Mouse (Mus musculus) forebrain, embryonic 13.5 days (tissue): ENCODE data around the gene Mrpl40. TPM values are rescaled to one million over a fixed set of nuclear protein-coding genes. Genes with fewer than 3 reads are reported as not detected.
"Not testable (repeated sequence)": the region's sequence is repeated elsewhere in the genome, so short reads cannot be mapped to it uniquely, and the experiment has no call there.

Source experiments
- ATAC-seq: fragments of 200-750 bp; cut with Nextera tagmentation; 2 replicates; pipeline ENCODE4 v1.8.0; 2017
- H3K27ac ChIP-seq: fragments of 300-500 bp; sonication (generic); 2 replicates; pipeline ENCODE4 v1.5.1; 2015; ENCODE audit warnings: inconsistent platforms, mild to moderate bottlenecking, moderate library complexity
- H3K27me3 ChIP-seq: fragments of 300-500 bp; sonication (generic); 2 replicates; pipeline ENCODE4 v1.6.1; 2015; ENCODE audit warnings: mild to moderate bottlenecking, inconsistent platforms
- H3K36me3 ChIP-seq: fragments of 300-500 bp; sonication (generic); 2 replicates; pipeline ENCODE4 v1.6.1; 2015; ENCODE audit warnings: mild to moderate bottlenecking, inconsistent platforms; ENCODE audit not compliant: poor library complexity, severe bottlenecking
- H3K4me1 ChIP-seq: fragments of 300-500 bp; sonication (generic); 2 replicates; pipeline ENCODE4 v1.6.1; 2015; ENCODE audit warnings: inconsistent platforms
- H3K4me2 ChIP-seq: fragments of 300-500 bp; sonication (generic); 2 replicates; pipeline ENCODE4 v1.6.1; 2015; ENCODE audit warnings: inconsistent platforms, mild to moderate bottlenecking, moderate library complexity
- H3K4me3 ChIP-seq: fragments of 300-500 bp; sonication (generic); 2 replicates; pipeline ENCODE4 v1.5.1; 2015; ENCODE audit warnings: mild to moderate bottlenecking, inconsistent platforms
- H3K9ac ChIP-seq: fragments of 300-500 bp; sonication (generic); 2 replicates; pipeline ENCODE4 v1.6.1; 2015; ENCODE audit warnings: mild to moderate bottlenecking, inconsistent platforms
- H3K9me3 ChIP-seq: fragments of 300-500 bp; sonication (generic); replicated peaks from 2 replicates; pipeline ENCODE4 v1.6.1; 2016; ENCODE audit warnings: inconsistent platforms
- WGBS: fragments of 180-500 bp; shearing (Covaris S2); methylation state at CpG from one replicate; pipeline ENCODE4 v1.1.7; 2015; 5-methylcytosine and 5-hydroxymethylcytosine counted together
- polyA plus RNA-seq: library from polyadenylated mRNA; unstranded; fragments of >200 nt; fragmentation: Nextera tagmentation; extraction: Ambion mirVana; gene quantifications from 2 replicates; pipeline ENCODE4 v1.2.1, GENCODE M21; 2015

Mrpl40 gene
- polyA plus RNA-seq, 1 experiment from 2014 or later = 78.6 TPM

DNA sequence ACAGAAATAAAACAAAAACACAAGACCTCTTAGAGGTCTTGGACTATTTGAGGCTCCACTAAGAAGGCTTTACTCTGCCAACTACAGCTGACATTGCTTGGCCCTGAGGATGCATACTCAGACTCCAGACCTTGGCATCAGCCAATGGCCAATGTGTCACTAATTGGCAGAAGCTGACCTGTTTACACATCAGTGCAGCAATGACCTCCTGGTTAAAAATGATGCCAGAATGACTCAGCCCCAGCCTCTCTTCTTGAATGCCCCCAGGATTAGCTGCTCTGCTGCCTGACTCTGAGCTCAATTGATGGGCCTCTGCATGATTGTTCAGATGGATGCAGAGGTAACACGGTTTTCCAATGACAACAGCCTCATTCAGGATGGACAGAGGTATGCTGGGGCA is 16.5 kb downstream of the Mrpl40 start:
- Histone ChIP-seq H3K27me3 (no peaks in the 10 kb centered on the region), H3K36me3 (no peaks in the 10 kb centered on the region), H3K9me3 (no peaks in the 10 kb centered on the region), H3K4me3 (no peak overlapping the region), H3K4me2 (no peak overlapping the region), H3K27ac (no peak overlapping the region), H3K4me1 (no peaks in the 10 kb centered on the region), H3K9ac (no peak overlapping the region)
- WGBS = 70% methylated on average over 1 of the region's 1 CpGs
- no peak for ATAC-seq

DNA sequence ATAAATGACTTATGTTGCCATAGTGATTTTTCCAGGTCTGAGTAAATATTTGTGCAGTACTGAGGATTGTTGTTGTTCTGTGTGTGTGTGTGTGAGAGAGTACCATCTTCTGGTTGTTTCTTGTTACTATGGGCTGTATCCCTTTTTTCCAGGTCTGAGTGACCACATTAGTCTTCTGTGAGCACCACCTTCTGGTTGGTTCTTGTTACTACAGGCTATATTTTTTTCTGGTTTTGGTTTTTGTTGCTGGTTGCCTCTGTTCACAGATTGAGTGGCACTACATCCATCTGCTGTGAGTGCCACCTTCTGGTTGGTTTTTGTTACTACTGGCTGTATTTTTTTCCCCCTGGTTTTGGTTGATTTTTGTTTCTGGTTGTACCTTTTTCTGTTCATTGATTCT is 18.1 kb downstream of the Mrpl40 start:
- Histone ChIP-seq H3K27ac (no peak overlapping the region), H3K27me3 (no peaks in the 10 kb centered on the region), H3K4me1 (no peaks in the 10 kb centered on the region), H3K9me3 (no peaks in the 10 kb centered on the region), H3K4me2 (no peak overlapping the region), H3K9ac (no peak overlapping the region), H3K36me3 (no peaks in the 10 kb centered on the region), H3K4me3 (no peak overlapping the region)
- ATAC-seq = no peak

DNA sequence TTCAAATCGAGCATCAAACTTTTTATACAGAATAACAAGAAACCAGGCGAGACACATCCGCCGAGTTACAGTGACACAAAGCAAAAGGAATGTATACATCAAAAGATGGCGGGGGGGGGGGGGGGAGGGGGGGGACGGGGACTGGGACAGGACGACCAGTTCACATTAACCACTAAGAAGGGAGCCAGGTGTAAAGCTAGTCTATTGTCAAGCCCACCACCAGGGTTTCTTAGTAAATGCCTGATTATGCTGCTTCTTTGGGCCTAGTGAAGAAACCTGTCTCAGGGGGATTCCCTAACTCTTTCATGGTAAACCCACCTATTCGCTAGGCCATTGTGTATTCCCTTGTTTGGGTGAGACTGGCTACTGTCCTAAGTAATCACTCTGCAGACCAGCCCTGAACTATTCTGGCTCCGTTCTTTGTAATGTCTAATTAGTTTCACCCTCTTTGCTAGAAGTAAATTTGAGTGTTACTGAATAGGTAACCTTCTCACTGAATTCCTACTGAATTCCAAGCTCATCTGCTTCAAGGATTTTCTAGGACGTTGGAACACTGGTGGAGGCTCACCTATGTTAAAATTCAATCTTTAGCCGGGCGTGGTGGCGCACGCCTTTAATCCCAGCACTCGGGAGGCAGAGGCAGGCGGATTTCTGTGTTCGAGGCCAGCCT is 27.0 kb downstream of the Mrpl40 start:
- H3K4me3 ChIP-seq, H3K36me3 ChIP-seq, H3K27ac ChIP-seq, H3K4me2 ChIP-seq, H3K9ac ChIP-seq, ATAC-seq, H3K9me3 ChIP-seq, H3K4me1 ChIP-seq, H3K27me3 ChIP-seq: not testable (repeated sequence)
- 90% methylated on average over 15 of the region's 17 CpGs for WGBS

DNA sequence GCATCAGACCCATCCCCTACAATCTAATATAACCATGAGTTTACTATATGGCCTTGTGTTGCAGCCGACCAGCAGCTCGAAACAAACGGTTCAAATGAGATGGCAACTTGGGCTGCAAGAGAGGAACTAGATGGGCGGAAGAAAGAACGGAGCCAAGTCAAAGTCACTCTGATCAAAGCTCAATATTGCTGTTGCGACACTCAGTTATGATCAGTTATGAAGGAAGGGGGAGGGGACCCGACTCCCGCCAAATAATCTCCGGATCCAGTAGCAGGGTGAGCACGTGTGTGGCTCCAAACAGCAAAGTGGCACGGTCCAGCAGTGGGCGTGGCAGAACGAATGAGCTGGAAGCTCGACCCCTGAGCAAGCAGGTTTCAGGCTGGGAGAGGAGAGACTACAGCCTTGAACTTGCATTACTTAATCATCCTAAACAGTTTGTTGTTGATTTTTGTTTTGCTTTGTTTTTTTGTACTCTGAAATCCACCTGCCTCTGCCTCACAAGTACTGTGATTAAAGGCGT is 30.3 kb downstream of the Mrpl40 start:
- ATAC-seq = no peak

DNA sequence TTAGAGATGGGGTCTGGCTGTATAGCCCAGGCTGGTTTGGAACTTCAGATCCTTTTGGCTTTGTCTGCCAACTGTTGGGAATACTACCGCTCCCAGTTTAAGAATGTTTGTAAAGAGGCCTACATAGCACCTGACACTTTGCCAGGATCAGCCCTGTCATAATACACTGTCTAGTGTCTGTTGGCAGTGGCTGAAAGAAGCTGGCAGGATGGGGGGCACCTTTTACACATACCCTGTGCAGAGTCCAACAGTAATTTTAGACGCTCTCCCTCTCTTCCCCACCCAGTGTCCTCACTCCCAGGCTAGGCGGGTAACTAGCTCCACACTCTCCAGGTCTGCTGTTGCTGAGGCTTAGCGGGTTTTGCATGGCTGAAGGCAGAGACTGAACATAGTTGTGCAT is 38.3 kb downstream of the Mrpl40 start:
- Histone ChIP-seq H3K4me1 (0 out of 2 replicates have a peak, but pooled peaks cover 7% of the 10 kb centered on the region), H3K4me3 (no peak overlapping the region), H3K27me3 (no peaks in the 10 kb centered on the region), H3K36me3 (peaks cover 29% of the 10 kb centered on the region), H3K27ac (no peak overlapping the region), H3K4me2 (no peak overlapping the region), H3K9me3 (no peaks in the 10 kb centered on the region), H3K9ac (no peak overlapping the region)
- no peak for ATAC-seq
- 91% methylated on average over 4 of the region's 4 CpGs for WGBS

More for the DNA sequence above, 30.3 kb downstream of the Mrpl40 start:
- 89% methylated on average over 15 of the region's 15 CpGs for WGBS
- Histone ChIP-seq H3K4me3 (no peak overlapping the region), H3K4me1 (no peaks in the 10 kb centered on the region), H3K27ac (no peak overlapping the region), H3K4me2 (no peak overlapping the region), H3K9me3 (no peaks in the 10 kb centered on the region), H3K27me3 (no peaks in the 10 kb centered on the region), H3K36me3 (no peaks in the 10 kb centered on the region), H3K9ac (no peak overlapping the region)

DNA sequence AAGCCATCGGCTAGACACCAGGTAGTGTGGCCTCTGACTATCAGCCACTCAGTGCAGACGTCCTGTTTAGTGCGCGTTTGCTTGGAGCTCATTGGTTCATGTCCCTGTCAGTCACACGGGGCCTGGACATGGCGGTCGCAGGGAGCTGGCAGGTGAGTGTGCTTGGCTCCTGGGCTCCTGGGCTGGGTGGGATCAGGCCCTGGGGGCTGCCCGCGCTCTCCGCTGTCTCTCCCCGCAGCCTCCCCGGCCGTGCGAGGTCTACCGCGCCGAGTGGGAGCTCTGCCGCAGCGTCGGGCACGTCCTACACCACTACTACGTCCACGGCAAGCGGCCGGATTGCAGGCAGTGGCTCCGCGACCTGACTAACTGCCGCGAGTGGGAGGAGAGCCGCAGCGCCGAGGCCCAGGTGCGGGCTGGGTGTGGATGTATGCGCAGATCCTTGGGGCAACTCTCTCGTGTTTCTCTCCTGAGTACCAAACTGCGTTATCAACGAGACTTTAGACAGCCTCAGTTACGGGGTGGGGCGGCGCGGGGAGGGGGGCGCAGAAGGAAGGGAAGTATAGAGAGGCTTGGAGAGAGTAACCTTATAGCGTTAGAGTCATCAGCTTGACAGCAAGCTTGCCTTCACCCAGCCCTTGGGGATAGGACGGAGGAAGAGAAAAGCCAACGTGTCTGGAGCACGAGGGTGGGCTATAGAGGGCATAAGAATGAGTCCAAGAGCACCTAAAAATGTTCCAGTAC is 40.0 kb downstream of the Mrpl40 start, which contains the start of the genes 2510002D24Rik and Gm28539:
Gene 2510002D24Rik, plus strand, starts transcription at position 111 of the 741 bp plus-strand sequence.
Gene Gm28539, plus strand, starts transcription at position 117 of the 741 bp plus-strand sequence.
- peak; percentile 99 for ATAC-seq
- 0 out of 2 replicates have a peak, but pooled peaks cover 7% of the 10 kb centered on the region for H3K4me1 ChIP-seq
- H3K27ac ChIP-seq = no peak within 1 kb of the TSS; the same call in 1 of the 2 replicates
- H3K9ac ChIP-seq = peak within 1 kb of the TSS; percentile 87
- H3K27me3 ChIP-seq = no peaks in the 10 kb centered on the region
- no peaks in the 10 kb centered on the region for H3K9me3 ChIP-seq
- peak within 1 kb of the TSS; percentile 86 for H3K4me3 ChIP-seq
- H3K4me2 ChIP-seq = peak within 1 kb of the TSS; percentile 72
- WGBS = 1% methylated on average over 46 of the region's 46 CpGs
- H3K36me3 ChIP-seq = peaks cover 45% of the 10 kb centered on the region

DNA sequence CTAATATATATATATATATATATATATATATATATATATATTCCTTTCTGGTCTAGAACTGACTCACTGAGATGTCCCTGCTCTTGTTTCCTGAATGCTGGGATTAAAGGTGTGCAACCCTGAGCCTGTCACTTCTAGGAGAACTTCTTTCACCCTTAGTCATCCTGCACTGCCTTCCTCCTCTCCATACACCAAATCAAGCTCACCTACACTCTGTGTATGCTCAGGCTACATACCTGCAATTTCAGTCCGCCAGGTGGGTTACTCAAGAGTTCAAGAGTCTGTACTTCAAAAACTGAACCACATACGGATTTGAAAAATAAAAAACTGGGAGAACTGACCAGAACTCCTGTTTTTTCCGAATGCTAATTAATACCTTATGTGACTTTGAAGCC is 40.6 kb downstream of the Mrpl40 start:
- peak overlapping the region; percentile 72 for H3K4me2 ChIP-seq
- H3K27ac ChIP-seq = no peak overlapping the region
- peak overlapping the region; percentile 87; the same call in 1 of the 2 replicates for H3K9ac ChIP-seq
- H3K4me3 ChIP-seq = peak overlapping the region; percentile 86
- peaks cover 50% of the 10 kb centered on the region for H3K36me3 ChIP-seq
- ATAC-seq = peak; percentile 57
- 0 out of 2 replicates have a peak, but pooled peaks cover 7% of the 10 kb centered on the region for H3K4me1 ChIP-seq
- no peaks in the 10 kb centered on the region for H3K9me3 ChIP-seq
- 26% methylated on average over 3 of the region's 3 CpGs for WGBS
- H3K27me3 ChIP-seq = no peaks in the 10 kb centered on the region

DNA sequence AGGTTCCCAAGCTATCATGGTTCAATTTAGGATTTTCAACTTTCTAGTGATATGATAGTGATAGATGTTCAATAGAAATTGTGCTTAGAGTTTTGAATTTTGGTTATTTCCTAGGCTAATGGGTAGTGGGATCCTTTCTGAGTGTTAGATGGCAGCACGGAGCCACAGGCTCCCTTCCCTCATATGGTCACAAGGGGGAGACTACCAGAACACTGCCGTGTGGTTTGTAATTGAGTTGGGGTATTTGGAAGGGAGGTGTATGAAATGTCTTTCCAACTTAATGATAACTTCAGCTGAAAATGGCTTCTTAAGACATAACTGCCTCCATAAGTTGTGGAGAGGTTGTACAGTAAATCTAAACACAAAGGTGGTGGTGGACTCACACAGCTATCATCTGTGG is 43.2 kb downstream of the Mrpl40 start:
- no peak overlapping the region for H3K9ac ChIP-seq
- 0 out of 2 replicates have a peak, but pooled peaks cover 7% of the 10 kb centered on the region for H3K4me1 ChIP-seq
- no peak overlapping the region for H3K4me2 ChIP-seq
- 80% methylated on average over 2 of the region's 2 CpGs for WGBS
- H3K27ac ChIP-seq = no peak overlapping the region
- no peak for ATAC-seq
- no peak overlapping the region for H3K4me3 ChIP-seq
- H3K9me3 ChIP-seq = no peaks in the 10 kb centered on the region
- H3K36me3 ChIP-seq = peaks cover 68% of the 10 kb centered on the region
- H3K27me3 ChIP-seq = no peaks in the 10 kb centered on the region

DNA sequence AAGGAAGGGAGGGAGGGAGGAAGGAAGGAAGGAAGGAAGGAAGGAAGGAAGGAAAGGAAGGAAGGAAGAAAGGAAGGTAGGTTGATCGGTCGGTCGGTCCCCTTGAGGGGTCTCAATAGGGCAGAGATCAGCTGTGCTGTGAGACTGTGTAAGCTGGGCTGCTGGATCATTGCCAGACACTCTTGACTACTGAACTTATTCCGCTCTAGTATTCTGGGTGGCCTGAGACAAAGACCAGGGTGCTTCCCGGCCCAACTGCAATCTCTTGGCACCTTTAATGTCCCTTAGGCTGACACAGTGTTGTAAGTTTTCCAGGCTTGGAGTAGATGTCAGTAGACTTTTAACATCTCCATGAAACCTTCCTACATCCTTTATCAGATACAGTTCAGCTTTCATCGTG is 47.6 kb downstream of the Mrpl40 start:
- Histone ChIP-seq H3K36me3 (peaks cover 95% of the 10 kb centered on the region), H3K27ac (no peak overlapping the region), H3K4me1 (no peaks in the 10 kb centered on the region)

DNA sequence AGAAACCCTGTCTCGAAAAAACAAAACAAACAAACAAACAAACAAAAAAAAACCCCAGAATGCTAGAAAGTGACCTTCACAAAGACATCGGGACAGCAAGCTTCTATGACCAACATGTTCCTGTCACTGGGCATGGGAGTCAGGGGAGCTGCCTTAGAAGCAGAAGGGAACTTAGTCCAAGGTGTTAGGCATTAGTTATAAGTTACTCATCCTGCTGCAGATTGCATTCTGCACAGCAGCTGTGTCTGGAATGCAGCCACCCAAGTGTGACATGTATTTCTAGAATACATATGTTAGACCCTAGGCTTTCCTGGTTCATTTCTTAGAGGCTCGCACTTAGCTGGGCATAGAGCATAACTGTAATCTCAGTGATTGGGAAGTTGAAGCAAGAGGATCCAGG is 48.0 kb downstream of the Mrpl40 start:
- Histone ChIP-seq H3K9ac (no peak overlapping the region), H3K27me3 (no peaks in the 10 kb centered on the region), H3K4me3 (no peak overlapping the region), H3K4me1 (no peaks in the 10 kb centered on the region), H3K9me3 (no peaks in the 10 kb centered on the region), H3K4me2 (no peak overlapping the region), H3K27ac (no peak overlapping the region), H3K36me3 (peaks cover 94% of the 10 kb centered on the region)
- ATAC-seq = no peak
- WGBS = 94% methylated on average over 3 of the region's 3 CpGs

More for the DNA sequence above, 47.6 kb downstream of the Mrpl40 start:
- H3K4me2 ChIP-seq = no peak overlapping the region
- no peak for ATAC-seq
- H3K9ac ChIP-seq = no peak overlapping the region
- no peaks in the 10 kb centered on the region for H3K27me3 ChIP-seq
- no peak overlapping the region for H3K4me3 ChIP-seq
- H3K9me3 ChIP-seq = no peaks in the 10 kb centered on the region
- 84% methylated on average over 6 of the region's 6 CpGs for WGBS

DNA sequence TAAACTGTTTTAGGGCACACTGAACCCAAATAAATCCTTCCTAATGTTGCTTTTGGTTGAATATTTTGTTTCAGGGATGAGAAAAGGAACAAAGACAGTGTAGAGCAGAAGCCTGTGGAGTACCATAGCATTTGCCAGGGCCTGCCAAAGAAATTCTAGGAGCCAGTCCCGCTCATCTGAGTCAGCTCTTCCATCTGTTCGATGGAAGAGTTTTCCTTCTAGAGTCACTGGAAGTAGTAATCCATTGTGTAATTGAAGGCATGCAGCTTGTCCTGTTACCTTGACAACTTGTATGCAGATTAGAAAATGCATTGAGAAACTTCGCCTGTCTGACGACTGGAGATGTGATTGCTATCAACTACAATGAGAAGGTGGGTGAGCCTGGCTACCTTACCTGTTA is 53.7 kb downstream of the Mrpl40 start:
- Histone ChIP-seq H3K9ac (no peak overlapping the region), H3K27ac (no peak overlapping the region), H3K4me1 (no peaks in the 10 kb centered on the region), H3K9me3 (no peaks in the 10 kb centered on the region), H3K27me3 (no peaks in the 10 kb centered on the region), H3K4me2 (no peak overlapping the region), H3K4me3 (no peak overlapping the region), H3K36me3 (peaks cover 95% of the 10 kb centered on the region)
- WGBS = 69% methylated on average over 4 of the region's 4 CpGs
- no peak for ATAC-seq

DNA sequence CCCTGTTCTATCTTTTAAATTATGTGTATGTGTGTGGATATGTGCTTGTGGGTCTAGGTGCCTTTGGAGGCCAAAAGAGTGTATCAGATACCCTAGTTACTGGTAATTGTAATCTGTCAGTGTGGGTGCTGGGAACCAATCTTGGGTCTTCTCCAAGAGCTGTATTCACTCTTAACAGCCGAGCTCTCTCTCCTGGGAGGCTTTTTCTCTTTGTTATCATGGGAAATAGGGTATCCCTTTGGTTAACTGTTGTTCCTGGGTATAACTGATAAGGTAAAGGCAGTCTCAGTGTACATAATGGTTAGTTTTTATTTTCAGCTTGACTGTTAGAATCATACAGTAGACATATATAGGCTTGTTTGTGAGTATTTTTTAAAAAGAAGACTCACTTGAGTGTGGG is 54.3 kb downstream of the Mrpl40 start:
- no peak for ATAC-seq
- Histone ChIP-seq H3K4me2 (no peak overlapping the region), H3K4me1 (no peaks in the 10 kb centered on the region), H3K4me3 (no peak overlapping the region), H3K27ac (no peak overlapping the region), H3K27me3 (no peaks in the 10 kb centered on the region), H3K9ac (no peak overlapping the region), H3K9me3 (no peaks in the 10 kb centered on the region), H3K36me3 (peaks cover 95% of the 10 kb centered on the region)
- 93% methylated on average over 1 of the region's 1 CpGs for WGBS
